Mouse (Mus musculus) frontal cortex, adult (tissue): ENCODE data around the gene Galnt4.

Experiments
- ATAC-seq: cut with Nextera tagmentation; 2 replicates; pipeline ENCODE4 v1.9.2; 2017; ENCODE audit warnings: mild to moderate bottlenecking, moderate library complexity, mixed read lengths; ENCODE audit not compliant: low TSS enrichment

Gene Galnt4

GRCm38 (mm10) chr10:99107964-99108363, at the start of gene Galnt4:
TSS of gene Galnt4 (plus strand) at chr10:99108159.
- peak; percentile 66 for ATAC-seq

GRCm38 (mm10) chr10:99060588-99060987, 47.4 kb upstream of the Galnt4 start:
- ATAC-seq: no peak

GRCm38 (mm10) chr10:99061418-99061817, 46.5 kb upstream of the Galnt4 start:
- no peak for ATAC-seq

GRCm38 (mm10) chr10:99062546-99062945, 45.4 kb upstream of the Galnt4 start:
- ATAC-seq: no peak

- peak; percentile 94 for ATAC-seq
Measured at GRCm38 (mm10) chr10:99076113-99076895, 31.7 kb upstream of the Galnt4 start.

GRCm38 (mm10) chr10:99078621-99079020, 29.3 kb upstream of the Galnt4 start:
- no peak for ATAC-seq

GRCm38 (mm10) chr10:99081569-99081990, 26.4 kb upstream of the Galnt4 start:
- peak; percentile 82 for ATAC-seq

GRCm38 (mm10) chr10:99083431-99084003, 24.4 kb upstream of the Galnt4 start:
- no peak for ATAC-seq

- peak; percentile 86 for ATAC-seq
Measured at GRCm38 (mm10) chr10:99084397-99085239, 23.3 kb upstream of the Galnt4 start.

- 0 out of 2 replicates have a peak, but pooled peaks have one; percentile 9 for ATAC-seq
Measured at GRCm38 (mm10) chr10:99085240-99085587, 22.7 kb upstream of the Galnt4 start.

GRCm38 (mm10) chr10:99086029-99086428, 21.9 kb upstream of the Galnt4 start:
- no peak for ATAC-seq

- ATAC-seq: peak; percentile 11; the same call in 1 of the 2 replicates
Measured at GRCm38 (mm10) chr10:99089906-99090305, 18.1 kb upstream of the Galnt4 start.

GRCm38 (mm10) chr10:99093364-99093763, 14.6 kb upstream of the Galnt4 start:
- no peak for ATAC-seq

- ATAC-seq: no peak
Measured at GRCm38 (mm10) chr10:99095114-99095513, 12.8 kb upstream of the Galnt4 start.

- peak; percentile 96 for ATAC-seq
Measured at GRCm38 (mm10) chr10:99097374-99097773, 10.6 kb upstream of the Galnt4 start.

GRCm38 (mm10) chr10:99105522-99105921, 2.4 kb upstream of the Galnt4 start:
- ATAC-seq: no peak

- no peak for ATAC-seq
Measured at GRCm38 (mm10) chr10:99106311-99106702, 1.7 kb upstream of the Galnt4 start.

GRCm38 (mm10) chr10:99106703-99107631, 992 bp upstream of the Galnt4 start, which contains the start of gene Poc1b:
TSS of gene Poc1b (plus strand) at chr10:99107036.
- peak; percentile 90 for ATAC-seq

GRCm38 (mm10) chr10:99108431-99108982, 548 bp downstream of the Galnt4 start:
- ATAC-seq: no peak

- ATAC-seq: no peak
Measured at GRCm38 (mm10) chr10:99113533-99113932, 5.6 kb downstream of the Galnt4 start.

GRCm38 (mm10) chr10:99114295-99114694, 6.3 kb downstream of the Galnt4 start:
- no peak for ATAC-seq
